Mouse (Mus musculus): ENCODE data around the gene Gm45234.

- no peak for TF ChIP-seq CTCF (IDR thresholded peaks at IDR 0.05; ENCODE audit: low read depth)
- TF ChIP-seq EP300 (IDR thresholded peaks at IDR 0.05; ENCODE audit: low read depth): no peak
These were observed 37.9 kb downstream of the Gm45234 start for GRCm38 (mm10) chr6:124717968-124718367.
